Mouse (Mus musculus) lung, postnatal 0 days (tissue): Measurements from ENCODE around the gene Dram1. TPM values are rescaled to one million over a fixed set of nuclear protein-coding genes. Genes with fewer than 3 reads are reported as not detected.

Experiments
- ATAC-seq: fragments of 200-750 bp; cut with Nextera tagmentation; 2 replicates; pipeline ENCODE4 v1.8.0; 2017; ENCODE audit warnings: moderate library complexity
- DNase-seq: peaks from one replicate; pipeline ENCODE4 v3.0.0-alpha.2; 2016; ENCODE audit warnings: low spot score
- H3K27ac ChIP-seq: fragments of 300-500 bp; sonication (generic); 2 replicates; pipeline ENCODE4 v1.5.1; 2014; ENCODE audit warnings: antibody characterized with exemption, mild to moderate bottlenecking, low read length, mixed read lengths
- H3K27me3 ChIP-seq: fragments of 300-500 bp; sonication (generic); replicated peaks from 2 replicates; pipeline ENCODE4 v1.6.1; 2014; ENCODE audit warnings: low read length, mixed read lengths; ENCODE audit not compliant: insufficient read depth
- H3K36me3 ChIP-seq: fragments of 300-500 bp; sonication (generic); 2 replicates; pipeline ENCODE4 v1.6.1; 2014; ENCODE audit warnings: low read length, mixed read lengths; ENCODE audit not compliant: insufficient read depth
- H3K4me1 ChIP-seq: fragments of 300-500 bp; sonication (generic); 2 replicates; pipeline ENCODE4 v1.6.1; 2014; ENCODE audit warnings: antibody characterized with exemption, low read depth, low read length, mixed read lengths; ENCODE audit not compliant: insufficient read depth
- H3K4me2 ChIP-seq: fragments of 300-500 bp; sonication (generic); replicated peaks from 2 replicates; pipeline ENCODE4 v1.6.1; 2014; ENCODE audit warnings: low read depth, mild to moderate bottlenecking, low read length, moderate library complexity, mixed read lengths
- H3K4me3 ChIP-seq: fragments of 300-500 bp; sonication (generic); 2 replicates; pipeline ENCODE4 v1.5.1; 2014; ENCODE audit warnings: low read depth, low read length
- H3K9ac ChIP-seq: fragments of 300-500 bp; sonication (generic); replicated peaks from 2 replicates; pipeline ENCODE4 v1.6.1; 2014; ENCODE audit warnings: low read depth, mild to moderate bottlenecking
- H3K9me3 ChIP-seq: fragments of 300-500 bp; sonication (generic); 2 replicates; pipeline ENCODE4 v1.6.1; 2016; ENCODE audit warnings: low read length, mixed read lengths
- CTCF ChIP-seq: IDR thresholded peaks from 2 replicates; pipeline ENCODE4 v1.5.1; 2016; ENCODE audit warnings: antibody characterized with exemption, mild to moderate bottlenecking
- EP300 ChIP-seq: IDR thresholded peaks from 2 replicates; pipeline ENCODE4 v1.6.1; 2016; ENCODE audit warnings: antibody characterized with exemption, mild to moderate bottlenecking, control low read depth
- WGBS: fragments of 180-500 bp; shearing (Covaris S2); extraction: QIAGEN DNeasy Blood & Tissue Kit; methylation state at CpG from one replicate; pipeline ENCODE4 v1.1.7; 2014; 5-methylcytosine and 5-hydroxymethylcytosine counted together
- polyA plus RNA-seq: library from polyadenylated mRNA; unstranded; fragments of >200 nt; fragmentation: Nextera tagmentation; extraction: Ambion mirVana; gene quantifications from 2 replicates; pipeline ENCODE4 v1.2.1, GENCODE M21; 2015

Gene Dram1
- polyA plus RNA-seq, 1 experiment from 2014 or later, result 257 TPM

- Histone ChIP-seq H3K4me2 (no peak overlapping the region), H3K9me3 (no peaks in the 10 kb centered on the region), H3K4me3 (no peak overlapping the region), H3K36me3 (no peaks in the 10 kb centered on the region), H3K27me3 (no peaks in the 10 kb centered on the region), H3K9ac (no peak overlapping the region), H3K27ac (no peak overlapping the region), H3K4me1 (no peaks in the 10 kb centered on the region)
- WGBS, result 54% methylated on average over 3 of the region's 3 CpGs
- peak; percentile 71 for ATAC-seq
- peak; percentile 67 for DNase-seq
- TF ChIP-seq EP300 (peak; percentile 50), CTCF (no peak)
These were observed 97.2 kb downstream of the Dram1 start for GRCm38 (mm10) chr10:88281699-88282098.

- Histone ChIP-seq H3K4me3 (no peak overlapping the region), H3K27me3 (no peaks in the 10 kb centered on the region)
- WGBS, result 76% methylated on average over 5 of the region's 5 CpGs
These were observed 104.8 kb downstream of the Dram1 start for GRCm38 (mm10) chr10:88274045-88274444.

More at GRCm38 (mm10) chr10:88274045-88274444, 104.8 kb downstream of the Dram1 start:
- no peak for TF ChIP-seq EP300
- no peak for TF ChIP-seq CTCF
- Histone ChIP-seq H3K4me2 (no peak overlapping the region), H3K9ac (no peak overlapping the region), H3K36me3 (no peaks in the 10 kb centered on the region), H3K4me1 (no peaks in the 10 kb centered on the region), H3K9me3 (no peaks in the 10 kb centered on the region), H3K27ac (no peak overlapping the region)
- DNase-seq, result no peak
- no peak for ATAC-seq

Other genes starting within 250 kb of the Dram1 start
- gene Parpbp, start 232.1 kb downstream of the Dram1 start, polyA plus RNA-seq, result 0.79 and 0.94 TPM in 2 replicates
- 21.3 and 22.5 TPM in 2 replicates for gene Nup37, start 232.1 kb downstream of the Dram1 start, polyA plus RNA-seq
- gene Washc3, start 178.0 kb downstream of the Dram1 start, polyA plus RNA-seq, result 73.0 and 75.2 TPM in 2 replicates
- gene Gnptab, start 52 bp upstream of the Dram1 start, polyA plus RNA-seq, result 9.9 and 10.2 TPM in 2 replicates
- gene Sycp3, start 80.5 kb upstream of the Dram1 start, polyA plus RNA-seq, result not detected in 2 replicates
- 120 and 125 TPM in 2 replicates for gene Chpt1, start 125.0 kb upstream of the Dram1 start, polyA plus RNA-seq
- 0.10 and 0.12 TPM in 2 replicates for gene Mybpc1, start 226.1 kb upstream of the Dram1 start, polyA plus RNA-seq